Mouse (Mus musculus) adrenal gland, adult 8-10 months (tissue): Measurements from ENCODE around the gene Pgr. TPM values are rescaled to one million over a fixed set of nuclear protein-coding genes. Genes with fewer than 3 reads are reported as not detected.

Source experiments
- total RNA-seq, 4 experiments: library from RNA; stranded (reverse); gene quantifications; 2 replicates each; pipeline ENCODE4 v1.2.4; 2022

Gene Pgr
- total RNA-seq, 4 experiments from 2014 or later = 0.31 to 1.0 (median 0.56) TPM

Other genes starting within 250 kb of the Pgr start
- gene Gm16485, start 72.0 kb downstream of the Pgr start, total RNA-seq = under 1 TPM; 0.14 to 0.56 (median 0.20) TPM